Mouse (Mus musculus) embryonic fibroblast, embryonic 13.5 days (primary cell): Measurements from ENCODE around the gene Ugt1a6b.

ENCODE experiments used
- CTCF ChIP-seq: IDR thresholded peaks from 2 replicates; pipeline ENCODE4 v1.5.1; 2011; ENCODE audit warnings: mild to moderate bottlenecking, control low read depth, low read length, moderate library complexity, borderline replicate concordance; ENCODE audit not compliant: insufficient read depth
- POLR2A ChIP-seq: IDR thresholded peaks from 2 replicates; pipeline ENCODE4 v1.6.1; 2011; ENCODE audit warnings: low read depth, mild to moderate bottlenecking, control low read depth, low read length, moderate library complexity

GRCm38 (mm10) chr1:88259643-88260024 is 156.6 kb downstream of the Ugt1a6b start:
- TF ChIP-seq CTCF (no peak), POLR2A (no peak)
